Mouse (Mus musculus) heart, embryonic 16.5 days (tissue): Measurements from ENCODE around the gene Gpr31b. TPM values are rescaled to one million over a fixed set of nuclear protein-coding genes. Genes with fewer than 3 reads are reported as not detected.

Experiments
- polyA plus RNA-seq: library from polyadenylated mRNA; unstranded; fragments of >200 nt; fragmentation: Nextera tagmentation; extraction: Ambion mirVana; gene quantifications from 2 replicates; pipeline ENCODE4 v1.2.1, GENCODE M21; 2015

The Gpr31b gene
- polyA plus RNA-seq, 1 experiment from 2014 or later: 0.13 TPM

Other genes starting within 250 kb of the Gpr31b start
- 0.47 and 0.50 TPM in 2 replicates for gene Mas1, start 184.2 kb downstream of the Gpr31b start, polyA plus RNA-seq
- gene Mrgprh, start 176.3 kb downstream of the Gpr31b start, polyA plus RNA-seq: 0.24 TPM in 1 of 2 replicates, not detected in the other
- gene Pnldc1, start 142.1 kb downstream of the Gpr31b start, polyA plus RNA-seq: 0.47 and 1.2 TPM in 2 replicates
- gene Tcp1, start 136.6 kb downstream of the Gpr31b start, polyA plus RNA-seq: 304 and 341 TPM in 2 replicates
- 191 and 213 TPM in 2 replicates for gene Mrpl18, start 136.0 kb downstream of the Gpr31b start, polyA plus RNA-seq
- gene Acat3, start 111.7 kb downstream of the Gpr31b start, polyA plus RNA-seq: 0.30 and 0.33 TPM in 2 replicates
- 31.6 and 31.7 TPM in 2 replicates for gene Acat2, start 91.5 kb downstream of the Gpr31b start, polyA plus RNA-seq
- gene Wtap, start 58.1 kb downstream of the Gpr31b start, polyA plus RNA-seq: 75.2 and 75.8 TPM in 2 replicates
- 496 and 560 TPM in 2 replicates for gene Sod2, start 45.5 kb downstream of the Gpr31b start, polyA plus RNA-seq
- gene Tcp10b, start 8.8 kb upstream of the Gpr31b start, polyA plus RNA-seq: 0.08 and 0.21 TPM in 2 replicates
- not detected in 2 replicates for gene Unc93a, start 79.5 kb upstream of the Gpr31b start, polyA plus RNA-seq
- gene Smok2a, start 168.9 kb upstream of the Gpr31b start, polyA plus RNA-seq: not detected in 2 replicates
- not detected in 2 replicates for gene Smok2b, start 178.0 kb upstream of the Gpr31b start, polyA plus RNA-seq